Mouse (Mus musculus): ENCODE data around the gene Camk1d. TPM values are rescaled to one million over a fixed set of nuclear protein-coding genes. Genes with fewer than 3 reads are reported as not detected.

Camk1d gene
- polyA plus RNA-seq, 1 experiment = 21.0 TPM

GRCm38 (mm10) chr2:5398505-5398904 is 315.8 kb downstream of the Camk1d start:
- TF ChIP-seq GATA1 (IDR thresholded peaks at IDR 0.05; ENCODE audit: low read length) = no peak

DNA sequence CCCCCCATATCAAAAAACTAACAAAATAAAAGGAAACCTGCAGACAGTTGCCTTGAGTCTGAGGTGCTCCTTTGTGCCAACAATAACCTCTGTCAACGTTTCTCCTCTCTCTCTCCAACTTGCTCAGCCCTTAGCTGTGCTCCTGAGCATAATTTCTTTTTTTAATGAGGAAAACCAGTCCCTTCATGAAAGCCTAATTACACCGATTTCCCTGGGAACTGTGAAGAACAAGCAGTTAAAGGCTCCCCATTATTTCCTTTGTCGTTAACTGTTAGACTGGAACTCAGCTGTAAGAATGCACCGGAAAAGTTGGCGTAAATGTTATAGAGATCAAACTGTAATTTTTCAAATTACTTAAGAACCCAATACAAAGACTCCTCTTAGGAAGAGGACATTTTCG is 316.3 kb downstream of the Camk1d start:
- no peak for TF ChIP-seq GATA1 (IDR thresholded peaks at IDR 0.05; ENCODE audit: low read length)

DNA sequence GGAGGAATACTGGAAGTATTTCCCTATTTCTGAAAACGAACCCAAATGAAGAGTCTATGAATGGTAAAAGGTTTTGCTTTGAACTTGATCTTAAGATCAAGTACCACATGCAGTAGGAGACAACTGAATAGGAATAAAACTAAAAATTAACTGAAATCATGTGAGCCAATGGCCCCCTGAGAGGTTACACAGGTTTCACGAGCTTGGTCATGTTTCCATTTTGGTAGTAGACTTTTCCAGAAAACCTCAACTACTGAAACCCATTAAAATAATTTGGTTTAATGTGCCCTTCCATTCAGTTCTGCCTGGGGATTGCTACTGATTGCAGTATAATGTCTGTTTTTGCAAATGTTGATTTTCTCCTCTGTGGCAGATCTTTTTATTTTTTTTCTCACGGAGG is 316.8 kb downstream of the Camk1d start:
- no peak for TF ChIP-seq GATA1 (IDR thresholded peaks at IDR 0.05; ENCODE audit: low read length)

DNA sequence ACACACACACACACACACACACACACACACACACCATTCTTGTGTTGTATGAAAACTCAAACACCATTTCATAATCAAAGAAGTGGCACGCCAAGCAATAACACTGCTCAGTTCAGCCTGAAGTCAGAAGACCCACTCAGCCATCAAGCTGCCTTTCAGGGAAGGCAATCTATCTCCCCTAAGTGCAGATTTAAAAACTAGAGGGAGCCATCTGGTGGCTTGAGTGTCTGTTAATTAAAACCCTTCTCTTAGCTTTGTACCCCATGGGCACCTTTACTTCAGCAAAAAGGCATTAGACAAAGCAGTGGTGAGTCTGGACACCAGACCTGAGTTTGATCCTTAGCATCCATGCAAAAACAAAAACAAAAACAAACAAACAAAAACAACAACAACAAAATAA is 317.9 kb downstream of the Camk1d start:
- TF ChIP-seq GATA1 (IDR thresholded peaks at IDR 0.05; ENCODE audit: low read length) = no peak

DNA sequence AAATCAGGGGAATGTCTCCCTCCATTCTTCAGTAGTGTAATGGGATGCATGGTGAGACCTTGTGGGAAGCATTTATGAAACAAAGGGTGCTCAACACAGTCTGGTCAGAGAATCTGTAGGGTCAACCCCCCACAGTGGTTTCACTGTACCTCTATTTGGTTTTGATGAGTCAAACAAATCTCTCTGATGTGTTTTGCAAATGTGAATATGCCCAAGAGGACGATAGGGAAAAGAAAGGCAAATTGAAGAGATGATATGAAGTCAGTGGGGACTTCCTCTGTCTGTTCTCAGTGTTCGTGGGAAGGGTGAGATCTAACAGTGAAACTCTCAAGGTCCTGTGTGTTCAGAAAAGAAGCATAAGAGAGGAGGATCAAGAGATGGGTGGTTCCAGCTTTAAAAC is 318.4 kb downstream of the Camk1d start:
- TF ChIP-seq GATA1 (IDR thresholded peaks at IDR 0.05; ENCODE audit: low read length) = no peak

DNA sequence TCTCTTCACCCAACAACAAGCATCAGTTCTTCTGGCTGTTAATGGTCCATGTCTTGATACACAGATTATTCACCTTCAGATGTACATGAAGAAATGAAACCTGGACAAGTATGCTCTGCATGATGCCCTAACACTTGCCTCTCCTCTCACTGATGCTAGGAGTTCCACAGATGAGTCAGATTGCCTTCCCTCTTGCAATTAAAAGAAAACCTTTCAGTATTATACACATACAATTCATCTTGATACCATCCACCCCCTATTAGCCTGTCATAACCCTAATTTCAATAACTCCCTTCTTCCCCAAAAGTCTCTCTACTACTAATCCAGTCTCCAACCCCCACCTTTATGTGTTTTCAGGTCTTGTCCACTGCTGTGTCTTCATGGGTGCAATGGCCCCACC is 321.4 kb downstream of the Camk1d start:
- TF ChIP-seq GATA1 (IDR thresholded peaks at IDR 0.05; ENCODE audit: low read length) = no peak

GRCm38 (mm10) chr2:5392470-5392869 is 321.8 kb downstream of the Camk1d start:
- no peak for TF ChIP-seq GATA1 (IDR thresholded peaks at IDR 0.05; ENCODE audit: low read length)

DNA sequence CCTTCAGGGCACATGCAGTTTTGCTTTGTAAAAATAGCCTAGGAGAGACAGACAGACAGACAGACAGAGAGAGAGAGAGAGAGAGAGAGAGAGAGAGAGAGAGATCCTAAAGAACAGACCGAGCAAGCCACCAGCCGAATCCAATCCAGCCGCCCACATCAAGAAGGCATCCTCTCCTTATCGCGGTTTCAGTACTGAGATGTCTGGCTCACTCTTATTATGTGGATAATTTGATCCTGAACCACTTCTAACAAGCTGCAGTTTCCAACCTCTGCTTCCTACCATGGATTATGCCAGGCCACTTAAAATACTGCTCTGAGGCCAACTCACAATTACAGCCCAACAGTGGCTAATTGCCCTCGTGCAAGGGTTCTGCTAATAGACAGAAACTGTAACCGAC is 325.9 kb downstream of the Camk1d start:
- no peak for TF ChIP-seq GATA1 (IDR thresholded peaks at IDR 0.05; ENCODE audit: low read length)

DNA sequence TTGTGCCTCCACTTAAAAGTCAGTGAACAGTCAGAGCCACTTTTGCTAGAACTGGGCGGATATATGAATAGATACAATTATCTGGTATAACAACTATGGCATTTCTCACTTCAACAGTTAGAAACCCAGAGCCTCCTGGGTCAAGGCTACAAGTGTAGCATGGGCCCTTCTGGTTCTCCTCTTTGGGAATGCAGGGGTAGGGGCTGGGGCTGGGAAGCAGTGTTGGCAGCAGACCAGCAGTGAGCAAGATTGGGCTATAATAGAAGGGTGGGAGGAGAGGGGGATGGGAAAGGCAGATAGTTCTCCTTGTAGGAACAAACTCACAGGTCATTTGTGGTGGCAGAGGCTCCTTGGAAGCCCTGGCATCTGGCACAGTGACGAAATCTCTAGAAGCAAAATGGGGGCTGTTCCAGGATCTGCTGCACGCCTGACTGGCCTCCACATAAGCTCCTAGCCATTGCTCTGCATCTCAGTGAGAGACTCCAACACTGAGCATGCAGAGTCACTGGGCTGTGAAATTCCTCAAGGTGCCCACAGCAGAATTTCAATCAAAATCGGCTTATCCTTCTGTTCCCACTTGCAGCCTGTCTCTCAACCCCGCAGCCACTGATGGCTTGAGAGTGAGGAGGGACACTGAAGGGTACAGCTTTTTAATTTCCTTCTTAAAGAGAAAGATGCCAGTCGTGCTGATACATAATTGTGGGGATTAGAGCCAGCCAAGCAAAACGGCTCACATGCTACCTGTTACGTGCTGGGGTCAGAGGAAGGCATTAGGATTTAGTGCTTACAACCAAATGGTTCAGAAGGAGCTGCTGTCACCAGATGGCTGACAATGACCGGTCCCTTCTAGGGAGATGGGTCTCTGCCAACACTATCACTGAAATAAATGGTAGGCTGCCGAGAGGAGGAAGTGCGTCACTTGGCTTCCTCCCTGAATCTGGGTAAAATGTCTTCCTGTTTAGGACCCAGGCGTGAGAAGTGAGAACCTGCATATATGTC is 332.3 kb downstream of the Camk1d start:
- TF ChIP-seq GATA1 (IDR thresholded peaks at IDR 0.05; ENCODE audit: low read length) = no peak

GRCm38 (mm10) chr2:5380973-5381372 is 333.3 kb downstream of the Camk1d start:
- no peak for TF ChIP-seq GATA1 (IDR thresholded peaks at IDR 0.05; ENCODE audit: low read length)

DNA sequence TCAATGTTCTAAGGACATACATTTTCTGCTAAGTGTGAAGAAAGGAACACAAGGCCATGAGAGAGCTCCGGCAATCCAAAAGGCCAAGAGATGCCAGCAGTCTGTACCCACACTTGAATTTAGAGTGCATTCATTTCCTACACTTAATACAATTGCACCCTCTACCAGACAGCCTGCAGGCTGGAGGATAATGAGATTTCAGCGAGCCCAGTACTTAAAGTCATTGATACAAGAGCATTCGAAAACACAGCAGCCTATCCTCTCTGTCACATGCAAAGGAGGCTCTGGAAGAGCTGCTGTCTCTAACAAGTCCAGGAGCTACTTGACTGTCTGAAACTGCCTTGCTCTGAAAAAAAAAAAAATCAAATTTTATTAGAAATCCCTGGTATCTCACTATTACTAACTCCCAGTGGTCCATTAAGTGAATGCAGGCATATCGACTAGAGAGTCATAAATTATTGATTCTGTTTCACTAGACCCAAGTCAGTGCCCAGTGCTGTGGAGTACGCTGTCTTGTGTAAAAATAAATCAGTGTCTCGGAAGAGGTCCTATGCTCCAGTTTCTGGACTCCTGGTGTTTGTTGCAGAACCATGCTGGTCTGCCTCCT is 336.1 kb downstream of the Camk1d start:
- TF ChIP-seq GATA1 (IDR thresholded peaks at IDR 0.05; ENCODE audit: low read length) = no peak

- TF ChIP-seq GATA1 (IDR thresholded peaks at IDR 0.05; ENCODE audit: low read length) = no peak
These were observed 341.4 kb downstream of the Camk1d start for GRCm38 (mm10) chr2:5372886-5373429.

DNA sequence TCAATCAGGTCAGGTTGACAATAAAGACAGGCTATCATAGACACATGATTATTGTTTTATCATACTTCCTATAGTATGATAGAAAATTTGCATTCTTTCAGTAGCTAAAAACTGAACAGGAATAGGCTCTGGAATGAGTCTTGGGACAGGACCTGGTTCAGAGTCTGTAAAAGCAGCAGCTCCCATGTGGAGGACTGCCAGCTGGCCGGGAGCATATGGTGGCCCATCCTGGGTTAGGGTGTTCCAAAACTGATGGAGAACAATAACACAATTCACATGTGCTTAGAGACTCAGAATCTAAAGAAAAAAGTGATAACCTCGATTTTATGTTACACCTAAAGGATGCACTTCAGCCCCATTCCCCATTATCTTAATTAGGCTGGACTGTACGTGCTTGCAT is 343.0 kb downstream of the Camk1d start:
- no peak for TF ChIP-seq GATA1 (IDR thresholded peaks at IDR 0.05; ENCODE audit: low read length)

- TF ChIP-seq GATA1 (IDR thresholded peaks at IDR 0.05; ENCODE audit: low read length) = no peak
These were observed 343.7 kb downstream of the Camk1d start for GRCm38 (mm10) chr2:5370591-5370990.

GRCm38 (mm10) chr2:5363836-5364235 is 350.5 kb downstream of the Camk1d start:
- no peak for TF ChIP-seq GATA1 (IDR thresholded peaks at IDR 0.05; ENCODE audit: low read length)

GRCm38 (mm10) chr2:5358049-5358448 is 356.3 kb downstream of the Camk1d start:
- TF ChIP-seq GATA1 (IDR thresholded peaks at IDR 0.05; ENCODE audit: low read length) = no peak

Measured in G1E-ER4 (cell line).